Mouse (Mus musculus) brain, embryonic 14.5 days (tissue): ENCODE measurements around the gene Papolb. TPM values are rescaled to one million over a fixed set of nuclear protein-coding genes. Genes with fewer than 3 reads are reported as not detected.

Experiments used
- DNase-seq: peaks from one replicate; pipeline ENCODE4 v3.0.0-alpha.2; 2011; ENCODE audit warnings: low read depth
- CTCF ChIP-seq: fragments of 200-500 bp; IDR thresholded peaks from 2 replicates; pipeline ENCODE4 v1.5.1; 2012; ENCODE audit warnings: inconsistent platforms, mild to moderate bottlenecking, moderate library complexity, borderline replicate concordance; ENCODE audit not compliant: insufficient read depth, insufficient read length; ENCODE audit errors: extremely low read depth
- POLR2A ChIP-seq: fragments of 200-500 bp; IDR thresholded peaks from 2 replicates; pipeline ENCODE4 v1.6.1; 2012; ENCODE audit warnings: mild to moderate bottlenecking, inconsistent platforms, borderline replicate concordance; ENCODE audit not compliant: poor library complexity, insufficient read depth, insufficient read length, severe bottlenecking; ENCODE audit errors: extremely low read depth
- polyA plus RNA-seq: library from polyadenylated mRNA; depleted of rRNA; stranded (reverse); fragments of >200 nt; gene quantifications from 2 replicates; pipeline ENCODE4 v1.2.3, GENCODE M21; 2012; rRNA removed

The Papolb gene
- polyA plus RNA-seq, 1 experiment: 0.49 TPM

DNA sequence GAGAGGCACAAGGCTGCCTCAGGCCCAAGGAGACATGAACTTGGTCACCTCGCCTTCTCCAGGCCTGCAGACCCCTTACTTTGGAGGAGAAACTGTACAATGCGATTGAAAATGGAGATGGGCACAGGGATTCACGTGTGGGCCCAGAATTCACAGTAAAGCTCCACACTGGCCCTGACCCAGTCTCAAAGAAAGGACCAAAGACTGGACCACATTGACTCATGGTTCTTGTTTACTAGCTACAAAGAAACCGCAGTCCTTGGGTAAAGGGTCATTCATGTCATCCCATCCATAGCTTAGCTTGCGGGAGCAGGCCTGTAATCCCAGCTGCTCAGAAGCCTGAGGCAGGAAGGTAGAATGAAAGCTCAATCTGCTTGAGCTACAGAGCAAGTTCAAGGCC, 46.3 kb downstream of the Papolb start:
- TF ChIP-seq POLR2A (no peak), CTCF (no peak)
- no peak for DNase-seq

GRCm38 (mm10) chr5:142482512-142482911, 47.4 kb downstream of the Papolb start:
- TF ChIP-seq CTCF (peak; percentile 38; the same call in 1 of the 2 replicates), POLR2A (no peak)
- no peak for DNase-seq

GRCm38 (mm10) chr5:142478829-142479435, 50.9 kb downstream of the Papolb start:
- peak; percentile 87 for DNase-seq
- no peak for TF ChIP-seq POLR2A
- TF ChIP-seq CTCF: peak; percentile 95

GRCm38 (mm10) chr5:142477866-142478615, 51.8 kb downstream of the Papolb start:
- DNase-seq: no peak
- TF ChIP-seq CTCF (no peak), POLR2A (no peak)

- no peak for DNase-seq
- no peak for TF ChIP-seq CTCF
- TF ChIP-seq POLR2A: no peak
Observed at GRCm38 (mm10) chr5:142477346-142477745, 52.5 kb downstream of the Papolb start.

Other genes with a start within 250 kb of the Papolb start
- 12.5 and 22.1 TPM in 2 replicates for gene Foxk1, start 128.6 kb downstream of the Papolb start, polyA plus RNA-seq
- 26.2 and 35.1 TPM in 2 replicates for gene Ap5z1, start 66.1 kb downstream of the Papolb start, polyA plus RNA-seq
- gene Radil, start 21.0 kb upstream of the Papolb start, polyA plus RNA-seq: 18.6 and 23.2 TPM in 2 replicates
- gene Mmd2, start 78.7 kb upstream of the Papolb start, polyA plus RNA-seq: 25.5 and 29.0 TPM in 2 replicates
- 51.5 and 51.7 TPM in 2 replicates for gene Wipi2, start 97.6 kb upstream of the Papolb start, polyA plus RNA-seq
- 109 and 122 TPM in 2 replicates for gene Slc29a4, start 162.4 kb upstream of the Papolb start, polyA plus RNA-seq